ENCODE assay signal across 25 mouse cellular contexts in genomic region chr3:53813421-53813977, GRCm38 (mm10). TPM values are rescaled to one million over a fixed set of nuclear protein-coding genes. Genes with fewer than 3 reads are reported as not detected.
A peak's percentile ranks its signal among the peaks of the same experiment; 100 is the strongest.
DNase-seq lines count a peak whose midpoint lies in the region; ATAC-seq and TF ChIP-seq lines count a peak whose summit lies in the region.
"Had no signal": no experiment of that assay in that cellular context is flagged by ENCODE, and none has a peak within 500 bp of the region (broad histone marks: within the 10 kb centered on the region; RNA-seq: fewer than 3 reads in every experiment).

No protein-coding gene starts in this region.

- no peak for TF ChIP-seq POLR2A in kidney, adult 2 months (IDR thresholded peaks at IDR 0.05; ENCODE audit: low read depth, low read length)
- TF ChIP-seq POLR2A in cerebellum, adult 2 months (IDR thresholded peaks at IDR 0.05; ENCODE audit: borderline replicate concordance, insufficient read depth, low read length): no peak

- H3K4me1 ChIP-seq in kidney, postnatal 0 days (replicated peaks; ENCODE audit: insufficient read depth, low read length): no peaks in the 10 kb centered on the region
- no peaks in the 10 kb centered on the region for H3K4me1 ChIP-seq in kidney, adult 2 months (ENCODE audit: control insufficient read depth, insufficient read depth, low read length)
- H3K4me1 ChIP-seq in limb, embryonic 15.5 days: no peaks in the 10 kb centered on the region
- no peaks in the 10 kb centered on the region for H3K4me1 ChIP-seq in cerebellum, adult 2 months (ENCODE audit: control insufficient read depth, insufficient read depth, low read length)
- no peaks in the 10 kb centered on the region for H3K4me1 ChIP-seq in liver, embryonic 12.5 days
- H3K4me1 ChIP-seq: embryonic facial prominence, embryonic 12.5 days had no signal

- 20% methylated on average over 7 of the region's 7 CpGs for WGBS in kidney, postnatal 0 days
- WGBS in kidney, adult 2 months: 24% methylated on average over 7 of the region's 7 CpGs
- WGBS in limb, embryonic 15.5 days: 26% methylated on average over 7 of the region's 7 CpGs
- 63% methylated on average over 7 of the region's 7 CpGs for WGBS in cerebellum, adult 2 months
- WGBS in liver, embryonic 12.5 days (ENCODE audit: insufficient replicate concordance): 69% methylated on average over 7 of the region's 7 CpGs

- no peak overlapping the region for H3K27ac ChIP-seq in kidney, postnatal 0 days
- H3K27ac ChIP-seq in kidney, adult 2 months (ENCODE audit: insufficient read depth, low read depth, low read length): no peak overlapping the region
- no peak overlapping the region for H3K27ac ChIP-seq in limb, embryonic 15.5 days
- H3K27ac ChIP-seq in cerebellum, adult 2 months (ENCODE audit: insufficient read depth, low read length): no peak overlapping the region
- H3K27ac ChIP-seq in liver, embryonic 12.5 days: no peak overlapping the region
- H3K27ac ChIP-seq: embryonic facial prominence, embryonic 12.5 days had no signal

- H3K9me3 ChIP-seq in kidney, postnatal 0 days (replicated peaks; ENCODE audit: low read length): no peaks in the 10 kb centered on the region
- H3K9me3 ChIP-seq in limb, embryonic 15.5 days: no peaks in the 10 kb centered on the region
- no peaks in the 10 kb centered on the region for H3K9me3 ChIP-seq in liver, embryonic 12.5 days (replicated peaks)
- H3K9me3 ChIP-seq: embryonic facial prominence, embryonic 12.5 days had no signal

- peak; percentile 88 for DNase-seq in kidney, postnatal 0 days (ENCODE audit: low spot score)
- no peak for DNase-seq in kidney, adult 2 months
- DNase-seq in embryo, embryonic 10.5 days (ENCODE audit: low spot score): peak; percentile 45
- DNase-seq in embryo, embryonic 9.5 days (ENCODE audit: extremely low spot score): peak; percentile 6
- DNase-seq in cerebellum, adult 2 months: no peak
- no peak for DNase-seq in adrenal gland, adult 18-20 months (ENCODE audit: low spot score in 2 of 2)
- DNase-seq: cerebellum, postnatal 10 days; liver; lung, adult 18-20 months; lung, postnatal 4 days; spleen, adult 18-20 months; thymus, adult 2 months had no signal

- H3K9ac ChIP-seq in kidney, postnatal 0 days (ENCODE audit: low read depth, low read length): no peak overlapping the region
- H3K9ac ChIP-seq in limb, embryonic 15.5 days: no peak overlapping the region
- H3K9ac ChIP-seq in liver, embryonic 12.5 days: no peak overlapping the region
- H3K9ac ChIP-seq: embryonic facial prominence, embryonic 12.5 days had no signal

- H3K4me2 ChIP-seq in kidney, postnatal 0 days (ENCODE audit: low read length): no peak overlapping the region
- H3K4me2 ChIP-seq in limb, embryonic 15.5 days: no peak overlapping the region
- H3K4me2 ChIP-seq in liver, embryonic 12.5 days: no peak overlapping the region
- H3K4me2 ChIP-seq: embryonic facial prominence, embryonic 12.5 days; midbrain, embryonic 11.5 days had no signal

- TF ChIP-seq CTCF in kidney, postnatal 0 days (IDR thresholded peaks at IDR 0.05; ENCODE audit: low read depth): no peak
- no peak for TF ChIP-seq CTCF in kidney, adult 2 months (conservative IDR thresholded peaks at IDR 0.05; ENCODE audit: insufficient read depth, insufficient read length, low read depth, low read length)
- TF ChIP-seq CTCF in cerebellum, adult 2 months (IDR thresholded peaks at IDR 0.05; ENCODE audit: borderline replicate concordance, insufficient read depth, low read depth, low read length): no peak

- H3K4me3 ChIP-seq in kidney, postnatal 0 days (replicated peaks; ENCODE audit: low read depth, low read length): no peak overlapping the region
- no peak overlapping the region for H3K4me3 ChIP-seq in kidney, adult 2 months (ENCODE audit: insufficient read depth, low read depth, low read length)
- H3K4me3 ChIP-seq in limb, embryonic 15.5 days: no peak overlapping the region
- H3K4me3 ChIP-seq in cerebellum, adult 2 months (replicated peaks; ENCODE audit: insufficient read depth, low read depth, low read length): no peak overlapping the region
- no peak overlapping the region for H3K4me3 ChIP-seq in liver, embryonic 12.5 days
- H3K4me3 ChIP-seq: embryonic facial prominence, embryonic 12.5 days had no signal

- H3K27me3 ChIP-seq in kidney, postnatal 0 days (ENCODE audit: insufficient read depth, low read length): no peaks in the 10 kb centered on the region
- no peaks in the 10 kb centered on the region for H3K27me3 ChIP-seq in kidney, adult 2 months (replicated peaks; ENCODE audit: control insufficient read depth, insufficient read depth, low read length)
- no peaks in the 10 kb centered on the region for H3K27me3 ChIP-seq in limb, embryonic 15.5 days
- no peaks in the 10 kb centered on the region for H3K27me3 ChIP-seq in cerebellum, adult 2 months (ENCODE audit: control insufficient read depth, insufficient read depth, low read length)
- no peaks in the 10 kb centered on the region for H3K27me3 ChIP-seq in liver, embryonic 12.5 days (replicated peaks)
- H3K27me3 ChIP-seq: embryonic facial prominence, embryonic 12.5 days had no signal

- no peaks in the 10 kb centered on the region for H3K36me3 ChIP-seq in kidney, postnatal 0 days (ENCODE audit: insufficient read depth, low read length)
- no peaks in the 10 kb centered on the region for H3K36me3 ChIP-seq in kidney, adult 2 months (ENCODE audit: control insufficient read depth, insufficient read depth, low read length)
- H3K36me3 ChIP-seq in limb, embryonic 15.5 days: no peaks in the 10 kb centered on the region
- no peaks in the 10 kb centered on the region for H3K36me3 ChIP-seq in liver, embryonic 12.5 days
- H3K36me3 ChIP-seq: embryonic facial prominence, embryonic 12.5 days had no signal

- peak; percentile 49 for ATAC-seq in kidney, postnatal 0 days (replicated peaks; ENCODE audit: low FRiP score, low read depth)
- 0 out of 2 replicates have a peak, but pooled peaks have one; percentile 48 for ATAC-seq in limb, embryonic 15.5 days (ENCODE audit: insufficient number of reproducible peaks, low FRiP score, low TSS enrichment, low read depth)
- ATAC-seq in liver, embryonic 12.5 days: no peak

RNA-seq across cellular contexts. Expression of gene Gm10985, which starts 31.4 kb away (rescaled TPM):
- not detected in 2 replicates for polyA plus RNA-seq in kidney, postnatal 0 days (2015; fragmentation: Nextera tagmentation; extraction: Ambion mirVana)
- not detected in 2 replicates for polyA plus RNA-seq in kidney, adult 2 months (2012; rRNA removed)
- polyA plus RNA-seq in limb, embryonic 15.5 days (2015; fragmentation: Nextera tagmentation; extraction: Ambion mirVana): not detected in 2 replicates
- not detected in 2 replicates for polyA plus RNA-seq in cerebellum, adult 2 months (2012; rRNA removed)
- polyA plus RNA-seq in liver, embryonic 12.5 days (2016; fragmentation: Nextera tagmentation; extraction: Ambion mirVana): not detected in 2 replicates
- not detected for total RNA-seq in adrenal gland, adult 18-20 months (2021)
- total RNA-seq: adrenal gland, postnatal 4 days; ES-E14; hematopoietic stem cell, adult 5-6 weeks; layer of hippocampus, adult 18-20 months; left cerebral cortex, adult 18-20 months had no signal
- polyA plus RNA-seq: embryonic facial prominence, embryonic 12.5 days; gonadal fat pad, adult 2 months; heart, embryonic 14.5 days; midbrain, embryonic 11.5 days; stomach, embryonic 14.5 days; thymus, adult 2 months; urinary bladder, adult 2 months had no signal

RNA-seq across cellular contexts. Expression of gene Ufm1, which starts 50.1 kb away (rescaled TPM):
- 128 and 130 TPM in 2 replicates for polyA plus RNA-seq in kidney, postnatal 0 days (2015; fragmentation: Nextera tagmentation; extraction: Ambion mirVana)
- polyA plus RNA-seq in kidney, adult 2 months (2012; rRNA removed): 13.9 and 26.4 TPM in 2 replicates
- polyA plus RNA-seq in limb, embryonic 15.5 days (2015; fragmentation: Nextera tagmentation; extraction: Ambion mirVana): 114 and 115 TPM in 2 replicates
- polyA plus RNA-seq in cerebellum, adult 2 months (2012; rRNA removed): 44.4 and 50.2 TPM in 2 replicates
- 76.7 and 79.0 TPM in 2 replicates for polyA plus RNA-seq in liver, embryonic 12.5 days (2016; fragmentation: Nextera tagmentation; extraction: Ambion mirVana)
- 10 to 100 TPM; 83.4 to 97.3 TPM for total RNA-seq in adrenal gland, adult 18-20 months (2021)

Comparison
In these comparisons a context has a peak if more than half of its experiments do, and no peak if none do; other contexts are left out.
1. DNase-seq: peak in kidney, postnatal 0 days (single experiment), embryo, embryonic 10.5 days (single experiment) and embryo, embryonic 9.5 days (single experiment); none in kidney, adult 2 months (single experiment), cerebellum, adult 2 months (0 of 2) and adrenal gland, adult 18-20 months (0 of 2).